Mouse (Mus musculus) limb, embryonic 11.5 days (tissue): ENCODE results near the gene Ptms. TPM values are rescaled to one million over a fixed set of nuclear protein-coding genes. Genes with fewer than 3 reads are reported as not detected.
A peak's percentile ranks its signal among the peaks of the same experiment; 100 is the strongest.

Source experiments
- ATAC-seq: fragments of 200-750 bp; cut with Nextera tagmentation; 2 replicates; pipeline ENCODE4 v1.8.0; 2017; ENCODE audit warnings: low read depth; ENCODE audit not compliant: insufficient number of reproducible peaks, low FRiP score, low TSS enrichment
- DNase-seq: peaks from one replicate; pipeline ENCODE4 v3.0.0-alpha.2; 2015; ENCODE audit warnings: low spot score
- H3K27ac ChIP-seq: fragments of 300-500 bp; sonication (generic); replicated peaks from 2 replicates; pipeline ENCODE4 v1.5.1; 2014; ENCODE audit warnings: low read depth, mild to moderate bottlenecking, low read length
- H3K27me3 ChIP-seq: fragments of 300-500 bp; sonication (generic); 2 replicates; pipeline ENCODE4 v1.6.1; 2014; ENCODE audit warnings: mild to moderate bottlenecking, low read length, mixed read lengths; ENCODE audit not compliant: control insufficient read depth, insufficient read depth
- H3K36me3 ChIP-seq: fragments of 300-500 bp; sonication (generic); 2 replicates; pipeline ENCODE4 v1.6.1; 2014; ENCODE audit warnings: mild to moderate bottlenecking, low read length, moderate library complexity, mixed read lengths; ENCODE audit not compliant: control insufficient read depth, insufficient read depth
- H3K4me1 ChIP-seq: fragments of 300-500 bp; sonication (generic); 2 replicates; pipeline ENCODE4 v1.6.1; 2014; ENCODE audit warnings: low read length, mixed read lengths; ENCODE audit not compliant: control insufficient read depth, insufficient read depth
- H3K4me2 ChIP-seq: fragments of 300-500 bp; sonication (generic); 2 replicates; pipeline ENCODE4 v1.6.1; 2014; ENCODE audit warnings: low read depth, mild to moderate bottlenecking, moderate library complexity; ENCODE audit not compliant: severe bottlenecking
- H3K4me3 ChIP-seq: fragments of 300-500 bp; sonication (generic); 2 replicates; pipeline ENCODE4 v1.5.1; 2014; ENCODE audit warnings: low read depth, low read length
- H3K9ac ChIP-seq: fragments of 300-500 bp; sonication (generic); 2 replicates; pipeline ENCODE4 v1.6.1; 2014; ENCODE audit warnings: mild to moderate bottlenecking, low read length
- H3K9me3 ChIP-seq: fragments of 300-500 bp; sonication (generic); 2 replicates; pipeline ENCODE4 v1.6.1; 2016; ENCODE audit warnings: low read length; ENCODE audit not compliant: control insufficient read depth
- WGBS: fragments of 180-500 bp; shearing (Covaris S2); extraction: QIAGEN DNeasy Blood & Tissue Kit; methylation state at CpG from one replicate; pipeline ENCODE4 v1.1.7; 2014; 5-methylcytosine and 5-hydroxymethylcytosine counted together
- polyA plus RNA-seq: library from polyadenylated mRNA; unstranded; fragments of >200 nt; fragmentation: Nextera tagmentation; extraction: Ambion mirVana; gene quantifications from 2 replicates; pipeline ENCODE4 v1.2.1, GENCODE M21; 2014

The Ptms gene
- polyA plus RNA-seq, 1 experiment from 2014 or later: 223 TPM

DNA sequence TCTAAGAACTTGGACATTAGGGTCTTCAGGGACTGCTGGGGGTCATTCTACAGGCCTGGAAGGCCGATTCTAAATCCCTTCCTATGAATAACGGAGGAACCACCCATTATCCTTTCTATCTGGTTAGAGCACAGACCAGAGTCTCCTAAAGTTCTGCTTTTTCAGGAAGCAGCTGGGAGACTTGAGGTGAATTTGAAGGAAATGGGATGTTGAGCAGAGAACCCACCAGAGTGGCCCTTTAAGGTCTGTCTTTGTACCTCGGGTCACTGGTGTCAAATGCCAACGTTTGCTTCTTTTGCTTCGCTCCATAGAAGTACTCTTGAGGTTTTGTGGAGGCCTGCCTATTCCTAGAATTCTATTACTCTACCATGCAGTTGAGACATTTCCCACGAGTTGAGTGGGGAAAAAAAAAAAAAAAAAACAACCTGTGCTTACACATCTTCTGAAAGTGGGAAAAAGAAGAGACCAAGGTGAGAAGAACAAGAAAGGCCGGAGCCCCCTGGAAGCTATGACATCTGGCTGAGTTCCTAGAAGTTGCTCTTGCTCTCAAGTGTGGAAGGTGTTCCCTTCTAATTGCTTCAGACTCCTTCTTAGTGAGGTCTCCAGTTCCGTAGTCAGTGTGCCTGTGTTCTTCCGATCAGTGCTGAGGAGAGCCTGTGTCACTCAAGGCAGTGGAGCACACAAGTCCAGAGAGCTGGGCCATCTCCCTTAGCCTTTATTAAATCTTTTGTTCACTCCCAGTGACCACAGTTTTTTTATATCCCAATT lies 599 bp upstream of the Ptms start:
- DNase-seq: no peak
- Histone ChIP-seq H3K36me3 (no peaks in the 10 kb centered on the region; the same call in 1 of the 2 replicates), H3K27me3 (no peaks in the 10 kb centered on the region), H3K4me2 (peak overlapping the region; percentile 30), H3K9ac (peak overlapping the region; percentile 56), H3K4me1 (peaks cover 36% of the 10 kb centered on the region), H3K27ac (peak overlapping the region; percentile 96), H3K9me3 (no peaks in the 10 kb centered on the region), H3K4me3 (no peak overlapping the region)
- ATAC-seq: no peak
- 24% methylated on average over 9 of the region's 9 CpGs for WGBS

DNA sequence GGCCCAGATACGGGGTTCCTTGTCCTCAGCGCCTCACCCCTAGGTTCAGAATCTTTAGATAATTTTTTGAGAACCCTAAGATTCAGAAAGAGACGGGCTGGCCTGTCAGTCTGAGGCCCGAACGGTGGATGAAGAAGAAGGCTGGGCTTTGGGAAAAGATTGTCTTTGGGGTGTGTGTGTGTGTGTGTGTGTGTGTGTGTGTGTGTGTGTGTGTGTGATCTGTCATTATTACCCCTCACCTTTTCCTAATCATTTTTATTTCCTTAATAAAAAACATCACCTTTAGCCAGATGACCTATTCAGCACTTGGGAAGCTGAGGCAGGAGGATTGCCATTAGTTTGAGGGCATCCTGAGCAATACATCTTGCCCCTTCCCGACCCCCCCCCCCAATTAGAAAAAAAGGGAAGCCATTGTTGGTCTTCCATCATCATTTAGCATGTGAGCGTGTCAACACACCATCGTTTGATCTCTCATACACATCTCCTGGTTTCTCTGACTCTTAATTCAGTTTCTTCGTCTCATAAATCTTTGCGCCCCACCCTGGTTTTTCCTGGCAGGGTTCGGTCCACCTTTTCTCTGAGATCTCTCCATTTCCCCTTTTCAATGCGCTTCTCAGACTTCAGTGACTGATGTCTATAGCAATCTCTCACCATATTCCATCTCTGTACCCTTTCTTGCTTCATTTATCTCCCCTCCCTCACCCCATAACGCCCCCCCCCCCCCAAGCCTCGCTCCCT lies 844 bp downstream of the Ptms start:
- no peak for DNase-seq
- H3K9me3 ChIP-seq: no peaks in the 10 kb centered on the region
- H3K4me1 ChIP-seq: peaks cover 39% of the 10 kb centered on the region
- H3K4me3 ChIP-seq: peak overlapping the region; percentile 78; the same call in 1 of the 2 replicates
- no peak for ATAC-seq
- 20% methylated on average over 14 of the region's 14 CpGs for WGBS
- peak overlapping the region; percentile 99 for H3K27ac ChIP-seq
- H3K27me3 ChIP-seq: no peaks in the 10 kb centered on the region
- H3K4me2 ChIP-seq: peak overlapping the region; percentile 98; the same call in 1 of the 2 replicates
- peaks cover 6% of the 10 kb centered on the region for H3K36me3 ChIP-seq
- no peak overlapping the region for H3K9ac ChIP-seq

GRCm38 (mm10) chr6:124918331-124918690 lies 1.6 kb downstream of the Ptms start:
- Histone ChIP-seq H3K9me3 (no peaks in the 10 kb centered on the region), H3K4me2 (peak overlapping the region; percentile 98), H3K9ac (peak overlapping the region; percentile 98), H3K4me3 (peak overlapping the region; percentile 78), H3K27me3 (no peaks in the 10 kb centered on the region), H3K36me3 (peaks cover 11% of the 10 kb centered on the region), H3K4me1 (peaks cover 39% of the 10 kb centered on the region), H3K27ac (peak overlapping the region; percentile 99)
- DNase-seq: no peak
- 13% methylated on average over 7 of the region's 7 CpGs for WGBS
- ATAC-seq: no peak

DNA sequence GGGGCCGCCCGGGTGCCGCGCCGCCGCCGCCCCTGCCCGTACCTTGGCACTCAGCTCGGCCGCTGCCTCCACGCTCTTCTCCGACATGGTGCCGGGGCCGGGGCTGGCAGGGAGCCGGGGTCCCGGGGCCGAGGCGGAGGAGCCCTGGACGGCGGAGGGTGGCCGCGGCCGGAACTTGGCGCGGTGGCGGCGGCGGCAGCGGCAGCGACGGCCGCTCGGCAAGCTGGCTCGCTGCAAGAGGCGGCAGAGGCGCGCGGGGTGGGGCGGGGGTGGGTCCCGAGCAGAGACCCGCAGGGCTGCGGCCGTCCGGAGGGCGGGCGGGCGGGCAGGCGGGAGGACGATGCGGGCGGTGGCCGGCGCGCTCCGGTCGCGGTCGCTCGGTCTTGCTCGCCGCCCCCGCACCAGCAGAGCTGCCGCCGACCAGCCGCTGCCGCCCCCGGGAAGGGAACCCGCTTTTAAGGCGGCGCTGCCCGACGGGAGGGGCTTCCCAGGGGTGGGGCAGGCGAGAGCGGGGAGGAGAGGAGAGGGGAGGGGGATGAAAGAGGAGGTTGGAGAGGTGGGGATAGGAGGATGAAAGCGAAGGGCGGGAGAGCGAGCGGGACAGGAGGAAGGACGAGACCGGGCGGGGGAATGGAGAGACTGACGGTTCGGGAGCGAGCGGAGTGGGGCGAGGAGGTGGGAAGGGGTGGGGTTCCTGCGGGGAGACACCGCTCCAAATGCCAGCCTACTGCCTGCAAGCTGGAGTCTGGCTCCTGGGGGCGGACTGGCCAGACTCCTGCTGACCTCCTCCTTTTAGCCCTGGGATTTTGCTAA lies 2.2 kb downstream of the Ptms start:
- Histone ChIP-seq H3K4me2 (peak overlapping the region; percentile 98), H3K4me1 (peaks cover 39% of the 10 kb centered on the region)

DNA sequence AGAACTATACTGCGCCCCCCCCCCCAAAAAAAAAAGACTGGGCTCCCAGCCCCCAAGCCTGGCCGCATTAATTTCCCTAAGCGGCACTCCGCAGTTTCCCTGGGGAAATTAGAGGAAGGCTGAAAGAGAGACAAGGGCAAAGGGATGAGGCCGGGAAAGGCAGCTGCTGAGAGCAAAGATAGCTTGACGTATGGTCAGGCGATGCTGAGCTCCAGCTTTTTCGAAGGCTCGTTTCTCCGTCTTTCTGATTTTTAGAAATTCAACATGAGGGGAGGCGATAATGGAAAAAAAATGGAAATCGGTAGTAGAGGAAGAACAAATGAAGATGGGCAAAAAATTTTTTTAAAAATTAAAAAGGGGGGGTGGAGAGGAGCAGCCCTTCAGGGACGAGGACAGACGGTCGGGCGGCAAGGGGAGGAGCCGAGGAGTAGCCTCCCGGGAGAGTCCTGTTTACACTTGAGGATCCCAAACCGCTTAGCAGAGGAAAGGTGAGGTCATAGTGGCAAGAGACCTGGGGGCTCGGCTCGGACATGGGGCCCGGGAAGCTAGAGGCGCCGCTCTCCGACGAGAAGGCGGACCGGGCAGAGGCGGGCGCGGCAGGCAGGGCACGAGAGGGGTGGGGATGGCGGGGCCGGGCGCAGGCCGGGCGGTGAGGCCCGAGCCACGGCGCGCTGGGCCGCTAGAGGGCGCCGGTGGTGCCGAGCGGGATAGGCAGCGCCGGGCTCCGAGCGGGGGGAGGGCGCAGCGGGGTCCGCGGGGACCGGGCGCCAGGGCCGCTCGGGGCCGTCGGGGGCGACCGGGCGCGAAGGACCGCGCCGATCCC lies 3.0 kb downstream of the Ptms start:
- peak overlapping the region; percentile 99 for H3K27ac ChIP-seq
- H3K27me3 ChIP-seq: no peaks in the 10 kb centered on the region
- DNase-seq (peak; percentile 92), ATAC-seq (peak; percentile 42)
- H3K4me2 ChIP-seq: peak overlapping the region; percentile 98
- H3K9me3 ChIP-seq: no peaks in the 10 kb centered on the region
- peaks cover 39% of the 10 kb centered on the region for H3K4me1 ChIP-seq
- WGBS: under 1% methylated on average over 45 of the region's 67 CpGs
- peak overlapping the region; percentile 78 for H3K4me3 ChIP-seq
- peaks cover 11% of the 10 kb centered on the region for H3K36me3 ChIP-seq
- H3K9ac ChIP-seq: peak overlapping the region; percentile 98

More for the DNA sequence above, 2.2 kb downstream of the Ptms start:
- peak overlapping the region; percentile 98 for H3K9ac ChIP-seq
- H3K27ac ChIP-seq: peak overlapping the region; percentile 99
- under 1% methylated on average over 52 of the region's 89 CpGs for WGBS
- peak overlapping the region; percentile 78 for H3K4me3 ChIP-seq
- no peaks in the 10 kb centered on the region for H3K9me3 ChIP-seq
- no peaks in the 10 kb centered on the region for H3K27me3 ChIP-seq
- peaks cover 11% of the 10 kb centered on the region for H3K36me3 ChIP-seq
- DNase-seq: peak; percentile 92
- peak; percentile 59 for ATAC-seq

GRCm38 (mm10) chr6:124915942-124916694 lies 3.8 kb downstream of the Ptms start:
- Histone ChIP-seq H3K4me1 (peaks cover 34% of the 10 kb centered on the region), H3K4me2 (peak overlapping the region; percentile 98), H3K9me3 (no peaks in the 10 kb centered on the region), H3K27me3 (no peaks in the 10 kb centered on the region), H3K36me3 (peaks cover 11% of the 10 kb centered on the region), H3K9ac (peak overlapping the region; percentile 98), H3K4me3 (peak overlapping the region; percentile 78), H3K27ac (no peak overlapping the region)
- WGBS: 7% methylated on average over 12 of the region's 12 CpGs
- DNase-seq (peak; percentile 49), ATAC-seq (no peak)

GRCm38 (mm10) chr6:124915160-124915941 lies 4.6 kb downstream of the Ptms start:
- Histone ChIP-seq H3K4me1 (peaks cover 26% of the 10 kb centered on the region), H3K27ac (0 out of 2 replicates have a peak overlapping the region, but pooled peaks have one; percentile 8), H3K36me3 (peaks cover 11% of the 10 kb centered on the region), H3K9ac (peak overlapping the region; percentile 98), H3K4me3 (peak overlapping the region; percentile 78), H3K4me2 (peak overlapping the region; percentile 98), H3K27me3 (peaks cover 4% of the 10 kb centered on the region; the same call in 1 of the 2 replicates), H3K9me3 (no peaks in the 10 kb centered on the region)
- ATAC-seq (no peak), DNase-seq (no peak)
- WGBS: 23% methylated on average over 21 of the region's 22 CpGs
